Mouse (Mus musculus) liver, adult 2 months (tissue): ENCODE data around the gene Slc29a1. TPM values are rescaled to one million over a fixed set of nuclear protein-coding genes. Genes with fewer than 3 reads are reported as not detected.

Experiments
- DNase-seq: peaks from one replicate; pipeline ENCODE4 v3.0.0-alpha.2; 2011; ENCODE audit warnings: low read depth, low spot score; ENCODE audit errors: extremely low read depth
- H3K27ac ChIP-seq: fragments of 200-500 bp; replicated peaks from 2 replicates; pipeline ENCODE4 v1.5.1; 2012; ENCODE audit warnings: low read depth, mild to moderate bottlenecking, control low read depth, inconsistent platforms, low read length; ENCODE audit not compliant: insufficient read depth
- H3K27me3 ChIP-seq: fragments of 200-500 bp; 2 replicates; pipeline ENCODE4 v1.6.1; 2012; ENCODE audit warnings: mild to moderate bottlenecking, moderate library complexity, low read length, inconsistent platforms; ENCODE audit not compliant: control insufficient read depth, insufficient read depth
- H3K36me3 ChIP-seq: fragments of 200-500 bp; 2 replicates; pipeline ENCODE4 v1.6.1; 2012; ENCODE audit warnings: low read length, inconsistent platforms; ENCODE audit not compliant: control insufficient read depth, insufficient read depth
- H3K4me1 ChIP-seq: fragments of 200-500 bp; 2 replicates; pipeline ENCODE4 v1.6.1; 2011; ENCODE audit warnings: low read length; ENCODE audit not compliant: control insufficient read depth, insufficient read depth
- H3K4me3 ChIP-seq: fragments of 200-500 bp; 2 replicates; pipeline ENCODE4 v1.5.1; 2011; ENCODE audit warnings: low read depth, mild to moderate bottlenecking, control low read depth, low read length, moderate library complexity; ENCODE audit not compliant: insufficient read depth
- H3K79me2 ChIP-seq: fragments of 200-500 bp; 2 replicates; pipeline ENCODE4 v1.6.1; 2012; ENCODE audit warnings: inconsistent platforms, mild to moderate bottlenecking, low read length, moderate library complexity; ENCODE audit not compliant: control insufficient read depth, insufficient read depth
- H3K9ac ChIP-seq: fragments of 200-500 bp; 2 replicates; pipeline ENCODE4 v1.6.1; 2012; ENCODE audit warnings: low read depth, mild to moderate bottlenecking, control low read depth, inconsistent platforms, low read length
- CTCF ChIP-seq: fragments of 200-500 bp; IDR thresholded peaks from 2 replicates; pipeline ENCODE4 v1.5.1; 2011; ENCODE audit warnings: low read depth, low read length, control low read depth
- POLR2A ChIP-seq: fragments of 200-500 bp; IDR thresholded peaks from 2 replicates; pipeline ENCODE4 v1.6.1; 2011; ENCODE audit warnings: low read length, control low read depth; ENCODE audit not compliant: insufficient read depth; ENCODE audit errors: extremely low read depth
- WGBS: fragments of 180-500 bp; shearing (Covaris S2); methylation state at CpG from one replicate; pipeline ENCODE4 v1.1.7; 2018; 5-methylcytosine and 5-hydroxymethylcytosine counted together
- polyA plus RNA-seq: library from polyadenylated mRNA; depleted of rRNA; stranded (reverse); fragments of >200 nt; gene quantifications from 2 replicates; pipeline ENCODE4 v1.2.3, GENCODE M21; 2012; rRNA removed
- total RNA-seq: library from RNA; depleted of rRNA; stranded (reverse); fragments of >200 nt; gene quantifications from 2 replicates; pipeline ENCODE4 v1.2.3, GENCODE M21; 2014; rRNA removed

The Slc29a1 gene
- total and polyA plus RNA-seq, 2 experiments: 220 to 618 TPM

DNA sequence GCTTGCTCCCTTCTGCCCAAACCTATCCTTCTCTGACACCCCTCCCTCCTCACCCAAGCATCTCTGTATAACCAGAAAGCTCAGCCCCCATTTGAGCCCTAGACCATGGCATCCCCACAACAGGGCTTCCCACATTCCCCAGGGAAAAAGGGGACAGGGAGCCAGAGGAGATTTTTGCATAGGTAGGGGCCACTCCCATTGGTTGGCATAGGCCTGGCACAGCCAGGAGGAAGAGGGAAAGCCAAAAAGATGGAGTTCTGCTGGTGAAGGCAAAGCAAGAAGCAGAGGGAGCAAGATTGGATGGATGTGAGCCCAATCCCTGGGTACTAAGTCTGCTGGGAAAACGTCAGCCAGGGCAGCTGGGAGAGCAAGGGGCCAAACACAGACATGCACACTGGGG lies 56.3 kb downstream of the Slc29a1 start:
- TF ChIP-seq POLR2A (no peak), CTCF (no peak)
- Histone ChIP-seq H3K79me2 (no peaks in the 10 kb centered on the region), H3K27me3 (peaks cover 36% of the 10 kb centered on the region), H3K9ac (no peak overlapping the region), H3K4me1 (no peaks in the 10 kb centered on the region), H3K4me3 (no peak overlapping the region), H3K36me3 (no peaks in the 10 kb centered on the region), H3K27ac (no peak overlapping the region)
- WGBS: 33% methylated on average over 1 of the region's 1 CpGs
- no peak for DNase-seq

GRCm38 (mm10) chr17:45542705-45543104 lies 56.7 kb downstream of the Slc29a1 start:
- DNase-seq: no peak
- WGBS: 47% methylated on average over 2 of the region's 2 CpGs
- Histone ChIP-seq H3K4me3 (no peak overlapping the region), H3K27me3 (peaks cover 36% of the 10 kb centered on the region), H3K4me1 (no peaks in the 10 kb centered on the region), H3K79me2 (no peaks in the 10 kb centered on the region), H3K9ac (no peak overlapping the region), H3K36me3 (no peaks in the 10 kb centered on the region), H3K27ac (no peak overlapping the region)
- TF ChIP-seq CTCF (no peak), POLR2A (no peak)

- Histone ChIP-seq H3K4me1 (no peaks in the 10 kb centered on the region), H3K79me2 (no peaks in the 10 kb centered on the region), H3K9ac (no peak overlapping the region), H3K27ac (no peak overlapping the region), H3K4me3 (no peak overlapping the region), H3K36me3 (no peaks in the 10 kb centered on the region), H3K27me3 (peaks cover 34% of the 10 kb centered on the region)
- 17% methylated on average over 6 of the region's 6 CpGs for WGBS
- TF ChIP-seq CTCF (no peak), POLR2A (no peak)
- no peak for DNase-seq
Observed at GRCm38 (mm10) chr17:45542129-45542528, 57.3 kb downstream of the Slc29a1 start.

DNA sequence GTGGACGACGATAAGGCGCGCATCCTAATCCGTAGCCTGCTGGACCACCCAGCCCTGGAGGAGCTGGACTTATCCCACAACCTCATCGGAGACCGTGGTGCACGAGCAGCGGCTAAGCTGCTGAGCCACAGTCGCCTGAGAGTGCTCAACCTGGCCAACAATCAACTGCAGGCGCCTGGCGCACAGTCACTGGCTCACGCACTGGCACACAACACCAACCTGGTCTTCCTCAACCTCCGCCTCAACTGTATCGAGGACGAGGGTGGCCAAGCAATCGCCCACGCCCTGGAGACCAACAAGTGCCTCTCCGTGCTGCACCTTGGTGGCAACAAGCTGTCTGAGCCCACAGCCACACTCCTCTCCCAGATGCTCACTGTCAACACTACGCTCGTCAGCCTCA lies 59.7 kb downstream of the Slc29a1 start:
- Histone ChIP-seq H3K27ac (no peak overlapping the region), H3K4me3 (no peak overlapping the region), H3K27me3 (peaks cover 27% of the 10 kb centered on the region), H3K79me2 (no peaks in the 10 kb centered on the region), H3K9ac (no peak overlapping the region), H3K36me3 (no peaks in the 10 kb centered on the region), H3K4me1 (no peaks in the 10 kb centered on the region)
- TF ChIP-seq POLR2A: no peak
- TF ChIP-seq CTCF: no peak
- 64% methylated on average over 21 of the region's 21 CpGs for WGBS
- no peak for DNase-seq

DNA sequence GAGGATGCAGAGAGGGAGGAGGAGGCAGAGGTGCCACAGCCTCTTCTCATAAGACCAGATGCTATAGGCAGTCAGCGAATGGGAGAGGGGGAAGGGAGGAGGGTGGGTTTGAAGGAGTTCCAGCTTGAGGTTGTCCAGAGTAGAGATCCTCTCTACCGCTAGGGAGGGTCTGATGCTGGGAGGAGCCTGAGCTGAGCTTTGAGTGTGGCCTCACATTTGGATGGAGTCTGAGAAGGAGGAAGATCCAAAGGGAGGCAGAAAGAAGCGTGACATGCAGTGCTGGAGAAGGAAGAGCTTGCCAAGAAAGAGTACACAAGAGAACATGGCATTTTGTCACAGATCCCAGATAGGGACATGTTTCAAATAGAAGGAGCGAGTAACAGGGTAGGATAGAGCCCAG lies 61.0 kb downstream of the Slc29a1 start:
- Histone ChIP-seq H3K9ac (no peak overlapping the region), H3K27me3 (peaks cover 19% of the 10 kb centered on the region)
- 61% methylated on average over 4 of the region's 4 CpGs for WGBS

GRCm38 (mm10) chr17:45536264-45536663 lies 63.1 kb downstream of the Slc29a1 start:
- no peak overlapping the region for H3K4me3 ChIP-seq
- no peak overlapping the region for H3K27ac ChIP-seq
- H3K36me3 ChIP-seq: no peaks in the 10 kb centered on the region
- no peaks in the 10 kb centered on the region for H3K79me2 ChIP-seq
- H3K27me3 ChIP-seq: peaks cover 15% of the 10 kb centered on the region
- WGBS: 14% methylated on average over 5 of the region's 5 CpGs
- no peaks in the 10 kb centered on the region for H3K4me1 ChIP-seq
- H3K9ac ChIP-seq: no peak overlapping the region
- no peak for TF ChIP-seq POLR2A
- TF ChIP-seq CTCF: no peak
- no peak for DNase-seq

More for the DNA sequence above, 61.0 kb downstream of the Slc29a1 start:
- H3K4me1 ChIP-seq: no peaks in the 10 kb centered on the region
- DNase-seq: no peak
- no peak overlapping the region for H3K4me3 ChIP-seq
- no peak for TF ChIP-seq POLR2A
- no peak for TF ChIP-seq CTCF
- no peaks in the 10 kb centered on the region for H3K36me3 ChIP-seq
- H3K79me2 ChIP-seq: no peaks in the 10 kb centered on the region
- no peak overlapping the region for H3K27ac ChIP-seq

Other genes starting within 250 kb of the Slc29a1 start
- gene Cdc5l, start 165.9 kb downstream of the Slc29a1 start, total RNA-seq: 14.8 and 15.5 TPM in 2 replicates
- 2.6 and 3.5 TPM in 2 replicates for gene Cdc5l, start 165.9 kb downstream of the Slc29a1 start, polyA plus RNA-seq
- not detected in 2 replicates for gene Spats1, start 124.2 kb downstream of the Slc29a1 start, total RNA-seq
- gene Spats1, start 124.2 kb downstream of the Slc29a1 start, polyA plus RNA-seq: not detected in 2 replicates
- 10.6 and 11.6 TPM in 2 replicates for gene Aars2, start 92.8 kb downstream of the Slc29a1 start, total RNA-seq
- 18.9 and 21.4 TPM in 2 replicates for gene Aars2, start 92.8 kb downstream of the Slc29a1 start, polyA plus RNA-seq
- not detected in 2 replicates for gene Tcte1, start 76.2 kb downstream of the Slc29a1 start, total RNA-seq
- not detected in 2 replicates for gene Tcte1, start 76.2 kb downstream of the Slc29a1 start, polyA plus RNA-seq
- under 0.01 TPM in 1 of 2 replicates, not detected in the other for gene Tmem151b, start 49.9 kb downstream of the Slc29a1 start, total RNA-seq
- gene Tmem151b, start 49.9 kb downstream of the Slc29a1 start, polyA plus RNA-seq: 0.01 TPM in 1 of 2 replicates, not detected in the other
- gene Nfkbie, start 43.9 kb downstream of the Slc29a1 start, total RNA-seq: 1.6 and 1.9 TPM in 2 replicates
- 2.0 and 3.0 TPM in 2 replicates for gene Nfkbie, start 43.9 kb downstream of the Slc29a1 start, polyA plus RNA-seq
- 43.0 and 45.9 TPM in 2 replicates for gene Slc35b2, start 35.7 kb downstream of the Slc29a1 start, total RNA-seq
- gene Slc35b2, start 35.7 kb downstream of the Slc29a1 start, polyA plus RNA-seq: 69.7 and 73.0 TPM in 2 replicates
- gene Hsp90ab1, start 26.3 kb downstream of the Slc29a1 start, total RNA-seq: 248 and 362 TPM in 2 replicates
- gene Hsp90ab1, start 26.3 kb downstream of the Slc29a1 start, polyA plus RNA-seq: 226 and 272 TPM in 2 replicates
- not detected in 2 replicates for gene Mymx, start 2.5 kb upstream of the Slc29a1 start, total RNA-seq
- not detected in 2 replicates for gene Mymx, start 2.5 kb upstream of the Slc29a1 start, polyA plus RNA-seq
- gene Capn11, start 59.7 kb upstream of the Slc29a1 start, total RNA-seq: 0.13 TPM in 1 of 2 replicates, not detected in the other
- gene Capn11, start 59.7 kb upstream of the Slc29a1 start, polyA plus RNA-seq: 0.02 TPM in 1 of 2 replicates, not detected in the other
- 86.3 and 111 TPM in 2 replicates for gene Mrpl14, start 86.7 kb upstream of the Slc29a1 start, total RNA-seq
- gene Mrpl14, start 86.7 kb upstream of the Slc29a1 start, polyA plus RNA-seq: 224 and 259 TPM in 2 replicates
- gene Tmem63b, start 87.3 kb upstream of the Slc29a1 start, total RNA-seq: 23.0 and 35.4 TPM in 2 replicates
- 98.6 and 99.2 TPM in 2 replicates for gene Tmem63b, start 87.3 kb upstream of the Slc29a1 start, polyA plus RNA-seq
- gene 1600014C23Rik, start 134.2 kb upstream of the Slc29a1 start, total RNA-seq: not detected in 2 replicates
- not detected in 2 replicates for gene 1600014C23Rik, start 134.2 kb upstream of the Slc29a1 start, polyA plus RNA-seq